Mouse (Mus musculus) urinary bladder, postnatal 36 days (tissue): ENCODE measurements around the gene Unc45a.

Experiments used
- DNase-seq, 2 experiments: peaks; one replicate each; pipeline ENCODE4 v3.0.0; 2022; ENCODE audit warnings: low spot score in 2 of 2, mixed read lengths in 1 of 2

Gene Unc45a

GRCm38 (mm10) chr7:80368009-80368408 is 27.2 kb upstream of the Unc45a start:
- DNase-seq = no peak

DNA sequence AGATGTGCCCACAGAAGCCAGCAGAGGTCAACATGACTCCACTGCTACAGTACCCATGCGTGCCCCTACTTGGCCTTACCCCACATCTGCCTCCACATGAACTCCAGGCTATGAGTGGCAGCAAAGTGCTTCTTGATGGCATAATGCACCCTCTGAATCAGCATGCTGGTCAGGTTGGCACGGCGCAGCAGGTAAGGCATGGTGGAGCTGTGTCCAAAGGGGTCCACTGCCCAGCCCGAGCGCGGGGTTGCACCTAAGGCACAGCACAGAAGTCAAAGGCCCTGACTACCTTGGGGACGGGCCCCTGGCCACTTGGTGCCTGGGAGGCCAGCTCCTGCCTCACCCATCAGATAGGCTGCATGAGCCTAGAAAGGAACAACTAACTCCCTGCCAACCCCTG is 26.4 kb upstream of the Unc45a start:
- DNase-seq = no peak

DNA sequence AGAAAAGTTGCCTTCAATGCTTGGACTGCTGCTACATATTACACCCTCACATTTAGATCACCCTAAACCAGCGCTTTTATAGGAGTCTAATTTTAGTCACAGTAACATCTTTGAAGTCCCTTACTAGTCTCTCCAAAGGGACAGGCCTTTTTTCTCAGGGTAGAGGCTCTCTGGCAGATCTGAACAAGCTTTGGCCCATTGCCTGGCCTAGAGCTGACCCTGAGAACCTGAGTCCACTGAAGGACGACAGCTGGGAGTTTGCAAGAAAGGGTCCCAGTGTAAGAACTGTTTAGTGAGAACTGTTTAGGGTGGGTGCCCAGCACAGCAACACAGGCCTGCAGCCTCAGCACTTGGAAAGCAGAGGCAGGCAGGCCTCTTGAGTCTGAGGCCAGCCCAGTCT is 25.0 kb upstream of the Unc45a start:
- no peak for DNase-seq

- no peak for DNase-seq
Measured at GRCm38 (mm10) chr7:80360435-80360834, 19.6 kb upstream of the Unc45a start.

DNA sequence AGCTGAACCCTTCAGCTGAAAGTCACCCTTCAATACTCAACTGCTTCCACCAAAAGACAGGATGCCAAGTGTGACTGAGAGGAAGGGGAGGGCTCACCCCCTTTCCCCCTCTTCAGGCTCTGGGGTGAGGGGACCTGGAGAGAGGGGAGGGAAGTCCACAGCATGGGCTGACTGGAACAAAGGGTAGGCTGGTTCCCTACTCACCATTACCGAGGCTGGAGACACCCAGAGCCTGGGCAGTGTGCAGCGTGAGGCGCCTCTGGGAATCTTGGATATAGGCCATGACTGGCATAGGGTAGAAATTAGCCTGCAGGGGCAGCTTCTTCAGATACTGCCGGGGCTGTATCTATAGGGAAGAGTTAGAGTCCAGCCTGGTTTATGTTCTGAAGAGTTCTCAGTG is 17.2 kb upstream of the Unc45a start:
- DNase-seq = no peak

- no peak for DNase-seq
Measured at GRCm38 (mm10) chr7:80357156-80357555, 16.4 kb upstream of the Unc45a start.

GRCm38 (mm10) chr7:80356351-80356750 is 15.5 kb upstream of the Unc45a start:
- DNase-seq = no peak

GRCm38 (mm10) chr7:80352920-80353319 is 12.1 kb upstream of the Unc45a start:
- DNase-seq = no peak

DNA sequence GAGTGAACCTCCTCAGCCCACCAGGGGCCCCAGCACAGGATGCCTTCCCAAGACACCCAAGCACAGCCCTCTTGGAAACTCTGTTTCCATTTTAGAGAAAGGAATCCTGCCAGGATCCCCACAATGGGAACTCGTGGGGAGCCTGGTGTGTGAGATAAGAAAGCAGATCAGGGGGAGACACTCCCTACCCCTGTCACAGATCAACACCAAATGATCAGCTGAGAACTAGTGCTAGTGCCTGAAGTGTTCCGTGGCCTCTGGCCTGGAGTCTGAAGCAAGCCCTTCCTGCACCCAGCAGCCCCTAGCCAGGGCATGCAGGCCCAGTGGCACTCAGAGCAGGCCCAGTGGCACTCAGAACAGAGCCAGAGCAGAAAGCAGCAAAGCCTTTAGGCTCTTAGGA is 10.0 kb upstream of the Unc45a start:
- DNase-seq = no peak

- DNase-seq = no peak
Measured at GRCm38 (mm10) chr7:80347670-80348586, 7.1 kb upstream of the Unc45a start.

GRCm38 (mm10) chr7:80346830-80347229 is 6.0 kb upstream of the Unc45a start:
- no peak for DNase-seq

DNA sequence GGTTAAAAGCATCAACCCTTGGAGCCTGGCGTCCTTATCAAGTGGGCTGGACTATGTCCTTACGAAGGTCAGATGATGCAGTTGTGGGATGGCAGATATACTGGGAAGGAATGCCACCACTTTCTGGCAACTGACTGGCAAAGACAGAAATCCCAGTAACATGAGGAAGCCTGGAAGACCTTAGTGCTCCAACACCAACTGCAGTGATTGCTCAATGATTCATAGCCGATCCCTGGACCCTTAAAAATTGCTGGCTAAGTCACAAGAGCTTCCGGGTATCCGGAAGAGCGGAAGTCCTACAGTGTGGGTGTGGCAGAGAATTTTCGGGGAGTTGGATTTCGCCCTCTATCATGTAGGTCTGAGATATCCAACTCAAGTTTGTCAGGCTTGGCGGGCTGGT is 5.4 kb upstream of the Unc45a start:
- no peak for DNase-seq

- DNase-seq = no peak
Measured at GRCm38 (mm10) chr7:80343270-80344018, 2.6 kb upstream of the Unc45a start.

DNA sequence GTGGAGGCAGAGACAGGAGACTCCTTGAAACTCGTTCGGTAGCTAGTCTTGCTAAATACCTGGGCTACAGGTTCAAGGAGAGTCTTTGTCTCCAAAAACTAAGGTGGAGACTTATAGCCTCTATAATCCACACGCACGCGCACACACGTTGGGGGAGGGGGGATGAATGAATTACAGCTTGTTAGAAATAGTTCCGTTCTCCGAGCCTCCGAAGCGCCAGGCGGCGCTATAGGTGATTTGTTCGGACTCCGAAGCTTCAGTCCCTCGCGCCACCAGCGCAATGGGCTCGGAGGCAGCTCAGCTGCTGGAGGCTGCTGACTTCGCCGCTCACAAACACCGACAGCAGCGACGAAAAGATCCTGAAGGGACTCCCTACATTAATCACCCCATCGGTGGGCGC is 2.1 kb upstream of the Unc45a start, which contains the start of gene Hddc3:
Hddc3 (plus strand) TSS at position 247 of the 400 bp plus-strand sequence.
- DNase-seq = peak; percentile 87 to 93

GRCm38 (mm10) chr7:80341793-80342192 is 988 bp upstream of the Unc45a start:
- DNase-seq = no peak

DNA sequence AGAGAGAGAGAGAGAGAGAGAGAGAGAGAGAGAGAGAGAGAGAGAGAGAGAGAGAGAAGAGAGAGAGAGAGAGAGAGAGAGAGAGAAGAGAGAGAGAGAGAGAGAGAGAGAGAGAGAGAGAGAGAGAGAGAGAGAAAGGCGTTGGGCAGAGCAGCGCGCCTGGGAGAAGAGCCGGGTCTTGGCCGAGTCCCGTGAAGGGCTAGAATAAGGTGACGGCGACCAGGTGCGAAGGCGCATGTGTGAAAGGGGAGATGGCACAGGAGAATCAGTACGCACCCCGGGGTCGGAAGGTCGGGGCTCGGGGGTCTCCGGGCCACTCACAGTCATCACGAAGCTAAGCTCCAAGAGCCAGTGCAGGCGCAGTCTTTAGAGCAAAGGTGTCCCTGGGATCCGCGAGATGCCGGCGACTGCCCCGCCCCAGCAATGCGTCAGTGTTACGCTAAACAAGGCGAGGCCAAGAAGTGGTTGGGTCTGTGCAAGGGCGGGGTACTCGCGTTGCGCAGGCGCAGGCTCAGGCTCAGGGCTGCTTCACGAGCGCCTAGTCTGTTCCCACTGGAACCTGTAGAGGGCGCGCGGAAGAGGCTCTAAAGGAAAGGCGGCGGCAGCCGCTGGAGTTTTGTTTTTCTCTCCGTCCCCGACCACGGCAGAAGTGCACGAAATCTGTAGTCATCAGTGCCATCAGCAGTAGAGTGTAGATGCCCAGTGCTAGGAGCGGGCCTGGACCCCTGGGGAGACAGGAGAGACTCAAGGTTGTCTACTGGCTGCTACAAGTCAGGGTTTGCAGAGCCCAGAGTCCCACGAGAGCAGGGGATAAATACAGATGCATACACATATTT is 794 bp downstream of the Unc45a start:
- DNase-seq = peak; percentile 96 to 98

GRCm38 (mm10) chr7:80339371-80339770 is 1.4 kb downstream of the Unc45a start:
- DNase-seq = peak in 1 of 2 experiments; percentile 15

DNA sequence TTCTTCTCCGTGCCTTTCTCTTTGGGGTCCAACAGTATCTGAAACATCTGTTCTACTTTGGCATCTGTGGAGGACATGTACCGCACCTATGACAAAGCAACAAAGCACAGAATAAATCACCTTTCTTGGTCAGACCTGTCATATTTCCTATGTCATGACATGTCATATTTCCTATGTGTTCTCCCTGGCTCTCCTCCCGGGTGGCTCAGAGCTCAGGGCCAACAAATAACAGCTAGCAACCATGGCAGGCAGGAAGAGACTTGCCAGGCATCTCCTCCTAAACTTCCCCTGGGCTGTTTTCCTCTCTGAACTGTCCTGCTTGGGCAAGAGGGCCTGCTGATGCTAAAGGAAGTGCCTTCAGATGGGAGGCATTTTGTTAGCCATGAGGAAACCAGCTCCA is 3.9 kb downstream of the Unc45a start:
- DNase-seq = no peak

GRCm38 (mm10) chr7:80334848-80335247 is 6.0 kb downstream of the Unc45a start:
- no peak for DNase-seq

DNA sequence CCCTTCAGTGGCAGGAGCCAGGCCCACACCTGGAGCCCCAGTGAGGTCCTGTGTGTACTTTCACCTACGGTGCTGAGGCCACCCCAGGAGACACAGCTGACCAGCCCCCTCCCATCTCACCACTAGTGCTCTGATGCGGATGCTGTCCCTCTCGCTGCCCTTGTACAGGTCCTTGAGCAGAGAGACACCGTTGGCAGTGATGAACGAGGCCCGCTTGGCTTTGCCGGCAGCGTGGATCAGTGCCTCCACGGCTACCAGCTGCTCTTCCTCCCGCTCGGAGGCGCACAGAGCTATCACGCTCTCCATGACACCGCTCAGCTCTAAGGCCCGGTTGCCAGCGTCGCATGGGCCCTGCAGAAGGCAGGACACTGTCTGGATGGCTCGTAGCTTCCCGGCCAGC is 9.4 kb downstream of the Unc45a start:
- no peak for DNase-seq

DNA sequence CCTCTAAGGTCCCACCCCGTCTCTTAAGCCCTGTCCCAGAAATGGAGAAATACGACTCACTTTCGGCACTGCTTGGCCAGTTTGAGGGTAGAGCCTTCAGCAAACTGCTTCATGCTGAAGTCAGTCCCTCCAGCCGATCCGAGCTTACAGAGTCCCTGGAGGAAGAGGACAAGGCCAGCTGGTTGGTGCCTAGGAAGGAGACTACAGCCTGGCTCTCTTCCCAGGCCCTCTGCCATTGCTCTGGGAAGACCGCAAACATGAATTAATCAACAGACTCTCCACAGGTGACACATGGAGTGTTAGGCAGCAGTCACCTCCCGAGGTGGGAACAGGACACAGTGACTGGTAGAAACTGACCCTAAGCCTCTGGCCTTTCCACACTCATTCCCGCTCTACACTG is 10.5 kb downstream of the Unc45a start:
- DNase-seq = no peak

DNA sequence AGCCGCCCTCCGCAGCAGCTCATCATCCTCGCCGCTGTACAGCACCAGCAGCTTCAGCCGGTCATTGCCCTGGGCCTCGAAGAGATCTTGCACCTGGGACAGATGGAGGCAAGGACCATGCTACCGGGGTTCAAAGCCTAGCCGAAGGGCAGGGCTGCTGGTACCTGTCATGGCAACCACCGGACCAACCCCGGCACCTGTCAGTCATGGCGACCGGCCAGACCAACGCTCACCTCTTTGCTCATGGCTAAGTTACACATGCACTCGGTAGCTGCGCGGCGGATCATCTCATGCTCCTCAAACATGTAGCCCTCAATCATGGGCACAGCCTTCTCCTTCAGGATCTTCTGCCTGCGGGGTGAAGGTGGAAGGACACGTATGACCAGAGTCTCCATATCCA is 14.7 kb downstream of the Unc45a start:
- DNase-seq = no peak
